Mouse (Mus musculus) mature B cell (primary cell): ENCODE results near the gene Magea1.
"Not testable (repeated sequence)": the region's sequence is repeated elsewhere in the genome, so short reads cannot be mapped to it uniquely, and the experiment has no call there.

Experiments used
- in situ Hi-C: fragments of 300-500 bp; cut with MboI; formaldehyde crosslinking; loops from 2 replicates; pipeline ENCODE4 v1.14.3; 2019

Gene Magea1

GRCm38 (mm10) chrX:155089693-155090092, at the start of gene Magea1:
Gene Magea1, minus strand, starts transcription at chrX:155089793.
- in situ Hi-C loops: not testable (repeated sequence)

- in situ Hi-C loops: not testable (repeated sequence)
These were observed 38.7 kb upstream of the Magea1 start, which contains the start of gene Cldn34b2 for GRCm38 (mm10) chrX:155128312-155128711. Gene Cldn34b2, minus strand, starts transcription at chrX:155128412.

GRCm38 (mm10) chrX:155098024-155098423, 8.4 kb upstream of the Magea1 start:
- in situ Hi-C loops: no loop called here

- in situ Hi-C loops: not testable (repeated sequence)
These were observed 4.0 kb upstream of the Magea1 start, which contains the start of gene Magea2 for GRCm38 (mm10) chrX:155093566-155093965. Gene Magea2, minus strand, starts transcription at chrX:155093666.

- in situ Hi-C loops: not testable (repeated sequence)
These were observed 26.5 kb downstream of the Magea1 start, which contains the start of gene Magea5 for GRCm38 (mm10) chrX:155063045-155063444. Gene Magea5, minus strand, starts transcription at chrX:155063145.
